Mouse (Mus musculus) CH12.LX (cell line): ENCODE measurements at regions not wholly inside any gene's neighbourhood (a gene's known extent, or its start where the extent isn't known, plus 50 kb on each side); places are given as distances from the start of the nearest gene placed in this dataset.

Experiments
- MAZ ChIP-seq: IDR thresholded peaks from 2 replicates; pipeline ENCODE4 v1.6.1; 2012; ENCODE audit warnings: low read depth, mild to moderate bottlenecking, inconsistent platforms, low read length, improper control_type of control experiment, moderate library complexity
- NELFE ChIP-seq: IDR thresholded peaks from 2 replicates; pipeline ENCODE4 v1.6.1; 2011; ENCODE audit warnings: low read depth, low read length, improper control_type of control experiment
- TCF12 ChIP-seq: IDR thresholded peaks from 2 replicates; pipeline ENCODE4 v1.6.1; 2014; ENCODE audit warnings: low read depth, mild to moderate bottlenecking, inconsistent platforms, low read length, improper control_type of control experiment
- UBTF ChIP-seq: IDR thresholded peaks from 2 replicates; pipeline ENCODE4 v1.6.1; 2012; ENCODE audit warnings: low read depth, mild to moderate bottlenecking, inconsistent platforms, low read length, improper control_type of control experiment, moderate library complexity
- USF1 ChIP-seq: IDR thresholded peaks from 2 replicates; pipeline ENCODE4 v1.6.1; 2014; ENCODE audit warnings: low read depth, mild to moderate bottlenecking, inconsistent platforms, low read length, improper control_type of control experiment
- ZC3H11A ChIP-seq: IDR thresholded peaks from 2 replicates; pipeline ENCODE4 v1.6.1; 2012; ENCODE audit warnings: low read depth, mild to moderate bottlenecking, inconsistent platforms, low read length, improper control_type of control experiment
- ZKSCAN1 ChIP-seq: IDR thresholded peaks from 2 replicates; pipeline ENCODE4 v1.6.1; 2012; ENCODE audit warnings: low read depth, inconsistent platforms, low read length, improper control_type of control experiment, borderline replicate concordance
- ZMIZ1 ChIP-seq: IDR thresholded peaks from 2 replicates; pipeline ENCODE4 v1.6.1; 2012; ENCODE audit warnings: low read depth, mild to moderate bottlenecking, inconsistent platforms, low read length, improper control_type of control experiment
- ZNF384 ChIP-seq: IDR thresholded peaks from 2 replicates; pipeline ENCODE4 v1.6.1; 2012; ENCODE audit warnings: low read depth, low read length, improper control_type of control experiment, inconsistent platforms

- TF ChIP-seq UBTF (no peak), ZC3H11A (no peak), USF1 (no peak), MAZ (no peak), TCF12 (no peak), ZMIZ1 (no peak), ZNF384 (no peak), NELFE (no peak), ZKSCAN1 (no peak)
These were observed 314.2 kb upstream of the 4931429L15Rik start for GRCm38 (mm10) chr9:46633952-46634351.
